Comparison of ENCODE assay signal across 8 mouse cellular contexts in genomic region chr3:93031450-93031849, GRCm38 (mm10). TPM values are rescaled to one million over a fixed set of nuclear protein-coding genes. Genes with fewer than 3 reads are reported as not detected.
A peak's percentile ranks its signal among the peaks of the same experiment; 100 is the strongest.
DNase-seq lines count a peak whose midpoint lies in the region; ATAC-seq lines count a peak whose summit lies in the region.

No protein-coding gene starts in this region.

- peak; percentile 91 for ATAC-seq in forebrain, embryonic 15.5 days (replicated peaks)
- ATAC-seq in midbrain, embryonic 14.5 days (ENCODE audit: low FRiP score, low TSS enrichment): peak; percentile 89

- no peak overlapping the region for H3K9ac ChIP-seq in forebrain, embryonic 15.5 days (replicated peaks)
- H3K9ac ChIP-seq in midbrain, embryonic 14.5 days (replicated peaks; ENCODE audit: low read length): no peak overlapping the region

- DNase-seq in heart, postnatal 4 days: peak; percentile 14
- no peak for DNase-seq in heart, embryonic 10.5 days (ENCODE audit: low spot score)
- DNase-seq in WW6 (ENCODE audit: low read depth, low spot score): peak; percentile 39
- peak; percentile 10 for DNase-seq in large intestine, adult 2 months (ENCODE audit: low read depth, low spot score)
- DNase-seq in midbrain, embryonic 14.5 days: peak; percentile 90
- no peak for DNase-seq in thymus, postnatal 4 days
- no peak for DNase-seq in gastrocnemius, postnatal 36 days

- intact Hi-C loops in gastrocnemius, postnatal 36 days (cut with DNase I): no loop called here

- H3K27me3 ChIP-seq in heart, embryonic 10.5 days (ENCODE audit: insufficient read depth, poor library complexity, severe bottlenecking): no peaks in the 10 kb centered on the region
- no peaks in the 10 kb centered on the region for H3K27me3 ChIP-seq in forebrain, embryonic 15.5 days
- no peaks in the 10 kb centered on the region for H3K27me3 ChIP-seq in midbrain, embryonic 14.5 days (ENCODE audit: control insufficient read depth, insufficient read depth, low read length)

- no peaks in the 10 kb centered on the region for H3K36me3 ChIP-seq in heart, embryonic 10.5 days
- no peaks in the 10 kb centered on the region for H3K36me3 ChIP-seq in forebrain, embryonic 15.5 days
- H3K36me3 ChIP-seq in midbrain, embryonic 14.5 days (ENCODE audit: control insufficient read depth, insufficient read depth, low read length): no peaks in the 10 kb centered on the region

- H3K4me1 ChIP-seq in heart, embryonic 10.5 days: no peaks in the 10 kb centered on the region
- no peaks in the 10 kb centered on the region for H3K4me1 ChIP-seq in forebrain, embryonic 15.5 days
- H3K4me1 ChIP-seq in midbrain, embryonic 14.5 days (ENCODE audit: control insufficient read depth, insufficient read depth, low read length): no peaks in the 10 kb centered on the region

- WGBS in heart, embryonic 10.5 days: 58% methylated on average over 5 of the region's 5 CpGs
- WGBS in forebrain, embryonic 15.5 days: 60% methylated on average over 5 of the region's 5 CpGs
- 35% methylated on average over 5 of the region's 5 CpGs for WGBS in large intestine, adult 2 months
- 61% methylated on average over 5 of the region's 5 CpGs for WGBS in midbrain, embryonic 14.5 days

- no peak overlapping the region for H3K27ac ChIP-seq in heart, embryonic 10.5 days
- no peak overlapping the region for H3K27ac ChIP-seq in forebrain, embryonic 15.5 days (replicated peaks)
- H3K27ac ChIP-seq in midbrain, embryonic 14.5 days (replicated peaks; ENCODE audit: low read depth, low read length): no peak overlapping the region

- H3K4me3 ChIP-seq in heart, embryonic 10.5 days: no peak overlapping the region
- H3K4me3 ChIP-seq in forebrain, embryonic 15.5 days: no peak overlapping the region
- H3K4me3 ChIP-seq in midbrain, embryonic 14.5 days (replicated peaks; ENCODE audit: low read depth, low read length): no peak overlapping the region

- no peak overlapping the region for H3K4me2 ChIP-seq in forebrain, embryonic 15.5 days (replicated peaks)
- no peak overlapping the region for H3K4me2 ChIP-seq in midbrain, embryonic 14.5 days (ENCODE audit: low read length)

- no peaks in the 10 kb centered on the region for H3K9me3 ChIP-seq in heart, embryonic 10.5 days
- H3K9me3 ChIP-seq in forebrain, embryonic 15.5 days: no peaks in the 10 kb centered on the region
- H3K9me3 ChIP-seq in midbrain, embryonic 14.5 days (ENCODE audit: control insufficient read depth, low read length): no peaks in the 10 kb centered on the region

RNA-seq across cellular contexts. Expression of gene Lce1m, which starts 12.6 kb away (rescaled TPM):
- total RNA-seq in heart, postnatal 4 days (2021): not detected
- polyA plus RNA-seq in heart, embryonic 10.5 days (2016; fragmentation: Nextera tagmentation; extraction: Ambion mirVana): not detected in 2 replicates
- polyA plus RNA-seq in forebrain, embryonic 15.5 days (2015; fragmentation: Nextera tagmentation; extraction: Ambion mirVana): not detected in 2 replicates
- polyA plus RNA-seq in large intestine, adult 2 months (2012; rRNA removed): not detected in 2 replicates
- polyA plus RNA-seq in midbrain, embryonic 14.5 days (2014; fragmentation: Nextera tagmentation; extraction: Ambion mirVana): not detected in 2 replicates
- total RNA-seq in gastrocnemius, postnatal 36 days (2021): not detected

RNA-seq across cellular contexts. Expression of gene Crct1, which starts 16.0 kb away (rescaled TPM):
- total RNA-seq in heart, postnatal 4 days (2021): not detected
- polyA plus RNA-seq in heart, embryonic 10.5 days (2016; fragmentation: Nextera tagmentation; extraction: Ambion mirVana): not detected in 2 replicates
- 0.27 TPM in 1 of 2 replicates, not detected in the other for polyA plus RNA-seq in forebrain, embryonic 15.5 days (2015; fragmentation: Nextera tagmentation; extraction: Ambion mirVana)
- 0.18 and 0.21 TPM in 2 replicates for polyA plus RNA-seq in large intestine, adult 2 months (2012; rRNA removed)
- polyA plus RNA-seq in midbrain, embryonic 14.5 days (2014; fragmentation: Nextera tagmentation; extraction: Ambion mirVana): 0.63 and 2.5 TPM in 2 replicates
- not detected for total RNA-seq in gastrocnemius, postnatal 36 days (2021)

RNA-seq across cellular contexts. Expression of gene Gm4858, which starts 37.2 kb away (rescaled TPM):
- total RNA-seq in heart, postnatal 4 days (2021): not detected
- polyA plus RNA-seq in heart, embryonic 10.5 days (2016; fragmentation: Nextera tagmentation; extraction: Ambion mirVana): not detected in 2 replicates
- polyA plus RNA-seq in forebrain, embryonic 15.5 days (2015; fragmentation: Nextera tagmentation; extraction: Ambion mirVana): not detected in 2 replicates
- polyA plus RNA-seq in large intestine, adult 2 months (2012; rRNA removed): not detected in 2 replicates
- polyA plus RNA-seq in midbrain, embryonic 14.5 days (2014; fragmentation: Nextera tagmentation; extraction: Ambion mirVana): not detected in 2 replicates
- total RNA-seq in gastrocnemius, postnatal 36 days (2021): not detected

RNA-seq across cellular contexts. Expression of gene Lce3f, which starts 39.4 kb away (rescaled TPM):
- not detected for total RNA-seq in heart, postnatal 4 days (2021)
- polyA plus RNA-seq in heart, embryonic 10.5 days (2016; fragmentation: Nextera tagmentation; extraction: Ambion mirVana): not detected in 2 replicates
- polyA plus RNA-seq in forebrain, embryonic 15.5 days (2015; fragmentation: Nextera tagmentation; extraction: Ambion mirVana): not detected in 2 replicates
- not detected in 2 replicates for polyA plus RNA-seq in large intestine, adult 2 months (2012; rRNA removed)
- not detected in 2 replicates for polyA plus RNA-seq in midbrain, embryonic 14.5 days (2014; fragmentation: Nextera tagmentation; extraction: Ambion mirVana)
- not detected for total RNA-seq in gastrocnemius, postnatal 36 days (2021)

Comparison
In these comparisons a context has a peak if more than half of its experiments do, and no peak if none do; other contexts are left out.
1. DNase-seq: peak in heart, postnatal 4 days (single experiment), WW6 (single experiment), large intestine, adult 2 months (single experiment) and midbrain, embryonic 14.5 days (single experiment); none in heart, embryonic 10.5 days (single experiment), thymus, postnatal 4 days (single experiment) and gastrocnemius, postnatal 36 days (0 of 2).